Mouse (Mus musculus) adrenal gland, postnatal 0 days (tissue): ENCODE data around the gene Itih1. TPM values are rescaled to one million over a fixed set of nuclear protein-coding genes. Genes with fewer than 3 reads are reported as not detected.

Experiments used
- polyA plus RNA-seq: library from polyadenylated mRNA; unstranded; fragments of >200 nt; fragmentation: Nextera tagmentation; extraction: Ambion mirVana; gene quantifications from 2 replicates; pipeline ENCODE4 v1.2.1, GENCODE M21; 2015

The Itih1 gene
- polyA plus RNA-seq = 4.4 and 5.1 TPM in 2 replicates

DNA sequence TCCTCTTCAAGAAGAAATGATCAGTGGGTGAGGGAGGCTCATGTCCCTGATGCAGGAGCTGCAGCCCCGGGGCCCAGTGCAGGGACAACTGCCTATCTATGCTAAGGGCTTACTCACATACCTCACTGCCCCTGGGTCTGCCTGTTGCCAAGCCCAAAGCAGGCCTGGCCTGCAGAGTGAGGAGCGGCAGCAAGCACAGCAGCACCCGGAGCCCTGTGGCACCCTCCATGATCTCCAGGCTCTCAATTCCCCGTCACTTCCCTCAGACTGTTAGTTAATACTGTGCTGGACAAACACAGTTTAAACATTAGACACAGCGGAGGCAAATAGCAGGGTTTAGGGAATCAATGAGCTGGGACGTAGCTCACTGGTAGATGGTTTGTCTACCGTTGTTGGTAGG, at the start of gene Itih1:
Gene Itih1, minus strand, starts transcription at position 252 of the 400 bp plus-strand sequence.

DNA sequence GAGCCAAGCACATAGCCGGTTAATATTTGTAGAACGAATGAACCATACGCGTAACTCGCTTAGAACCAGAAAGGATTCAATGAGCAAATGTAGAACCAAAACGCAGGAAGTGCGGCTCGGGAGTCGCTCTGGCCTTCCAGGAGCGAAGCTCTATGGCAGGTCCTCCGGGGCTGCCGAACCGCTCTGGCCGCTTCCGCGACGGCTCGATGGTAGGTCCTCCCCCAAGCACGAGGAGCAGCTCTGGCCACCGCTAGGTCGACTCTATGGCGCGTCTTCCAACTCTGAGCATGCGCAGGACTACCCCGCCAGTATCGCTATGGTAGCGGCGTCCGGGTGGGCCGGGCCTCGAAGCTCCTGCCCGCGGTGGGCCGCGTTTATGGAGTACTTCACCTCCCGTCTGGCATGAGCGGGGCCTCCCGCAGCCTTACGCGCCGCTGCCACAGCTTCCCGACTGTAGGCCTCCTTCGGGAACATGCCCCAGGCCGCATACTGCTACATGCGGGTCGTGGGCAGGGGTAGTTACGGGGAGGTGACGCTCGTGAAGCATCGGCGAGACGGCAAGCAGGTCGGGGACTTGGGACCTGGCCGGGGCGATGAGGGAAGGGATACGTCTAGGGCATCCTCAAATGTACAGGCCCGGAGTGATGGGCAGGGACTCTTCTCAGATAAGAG, 8.2 kb upstream of the Itih1 start, which contains the start of gene Nek4:
Gene Nek4, plus strand, starts transcription at position 224 of the 672 bp plus-strand sequence.

DNA sequence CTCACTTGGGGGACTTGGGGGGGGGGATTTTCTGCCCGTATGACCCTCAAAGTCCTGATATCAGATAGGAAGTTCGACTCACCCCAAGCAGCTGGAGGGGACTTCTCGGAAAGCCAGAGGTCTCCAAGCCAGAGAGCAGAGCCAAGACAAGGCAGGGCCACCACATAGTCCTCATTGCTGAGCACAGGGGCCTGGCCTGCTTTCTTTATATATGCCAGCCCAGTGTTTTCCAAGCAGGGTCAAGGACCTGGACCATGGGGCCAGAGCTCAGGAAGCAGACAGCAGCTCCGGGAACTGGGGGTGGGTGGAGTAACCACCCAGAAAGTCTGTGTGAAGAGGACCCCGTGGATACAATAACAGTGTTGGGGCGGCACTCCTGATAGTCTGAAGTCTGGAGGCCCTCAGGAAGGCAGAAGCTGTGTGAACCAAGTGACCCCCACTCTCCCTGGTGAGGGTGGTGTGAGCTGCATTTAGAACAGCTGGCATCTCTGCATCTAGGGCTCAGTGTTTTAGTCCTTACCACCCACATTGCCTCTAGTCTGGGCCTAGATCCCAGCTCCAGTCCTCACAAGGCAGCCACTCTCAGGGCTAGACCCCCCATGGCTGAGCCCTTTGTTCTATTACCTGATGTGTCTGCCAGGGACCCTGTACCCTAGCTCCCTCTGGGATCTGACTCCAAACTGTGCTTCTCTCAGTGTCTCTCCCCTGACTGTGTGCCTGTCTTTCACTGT, 19.5 kb downstream of the Itih1 start, which contains the start of gene Itih3:
Gene Itih3, minus strand, starts transcription at position 386 of the 731 bp plus-strand sequence.

DNA sequence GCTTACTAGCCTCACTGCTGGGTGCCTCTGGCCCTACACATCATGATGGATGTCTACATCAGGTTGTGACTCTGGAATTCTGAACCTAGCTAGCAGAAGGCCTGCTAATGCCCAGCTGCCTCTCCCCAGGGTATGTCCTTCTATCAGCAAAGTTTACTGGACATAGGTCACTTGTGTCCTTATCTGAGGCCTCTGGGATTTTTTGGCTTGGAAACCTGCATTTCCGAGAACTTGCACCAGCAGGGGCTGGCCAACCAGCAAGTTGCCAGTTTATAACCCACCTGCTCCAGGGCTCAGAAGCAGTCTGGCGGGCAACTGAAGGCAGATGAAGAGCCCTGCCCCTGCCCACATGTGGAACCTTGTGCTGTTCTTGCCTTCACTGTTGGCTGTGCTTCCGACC, 56.9 kb downstream of the Itih1 start, which contains the start of gene Itih4:
Gene Itih4, plus strand, starts transcription at position 273 of the 400 bp plus-strand sequence.

Other genes starting within 250 kb of the Itih1 start
- gene Sfmbt1, start 228.4 kb downstream of the Itih1 start, polyA plus RNA-seq = 6.5 and 9.1 TPM in 2 replicates
- 13.4 and 14.1 TPM in 2 replicates for gene Tmem110, start 117.7 kb downstream of the Itih1 start, polyA plus RNA-seq
- gene Mustn1, start 64.1 kb downstream of the Itih1 start, polyA plus RNA-seq = 10.4 and 11.5 TPM in 2 replicates
- gene Itih4, start 56.8 kb downstream of the Itih1 start, polyA plus RNA-seq = 12.1 and 20.6 TPM in 2 replicates
- 37.4 and 49.1 TPM in 2 replicates for gene Itih3, start 19.5 kb downstream of the Itih1 start, polyA plus RNA-seq
- gene Nek4, start 8.1 kb upstream of the Itih1 start, polyA plus RNA-seq = 6.0 and 8.5 TPM in 2 replicates
- 83.1 and 91.9 TPM in 2 replicates for gene Glt8d1, start 58.1 kb upstream of the Itih1 start, polyA plus RNA-seq
- gene Spcs1, start 58.4 kb upstream of the Itih1 start, polyA plus RNA-seq = 938 and 1,152 TPM in 2 replicates
- 55.7 and 64.4 TPM in 2 replicates for gene Pbrm1, start 75.8 kb upstream of the Itih1 start, polyA plus RNA-seq
- 44.1 and 67.6 TPM in 2 replicates for gene Gnl3, start 75.9 kb upstream of the Itih1 start, polyA plus RNA-seq
- gene Smim4, start 185.7 kb upstream of the Itih1 start, polyA plus RNA-seq = 228 and 387 TPM in 2 replicates
- gene Nt5dc2, start 187.8 kb upstream of the Itih1 start, polyA plus RNA-seq = 91.1 and 124 TPM in 2 replicates
- 33.5 and 39.1 TPM in 2 replicates for gene Stab1, start 225.4 kb upstream of the Itih1 start, polyA plus RNA-seq